Mouse (Mus musculus) myocyte (in vitro differentiated cells): Measurements from ENCODE around the gene Rhobtb3.

Experiments used
- E2F4 ChIP-seq: IDR thresholded peaks from one replicate; pipeline ENCODE4 v1.6.1; 2011; ENCODE audit warnings: mild to moderate bottlenecking, control low read depth, moderate library complexity; ENCODE audit not compliant: insufficient read depth
- MAX ChIP-seq: IDR thresholded peaks from one replicate; pipeline ENCODE4 v1.6.1; 2011; ENCODE audit warnings: low read depth, mild to moderate bottlenecking, control low read depth
- MYOG ChIP-seq, 3 experiments: IDR thresholded peaks; one replicate each; pipeline ENCODE4 v1.6.1; 2011; ENCODE audit warnings: control low read depth in 2 of 3, low read depth in 2 of 3, mild to moderate bottlenecking in 2 of 3; ENCODE audit not compliant: insufficient read length in 2 of 3, control insufficient read depth in 1 of 3, insufficient read depth in 1 of 3
- POLR2A ChIP-seq: IDR thresholded peaks from one replicate; pipeline ENCODE4 v1.6.1; 2011; ENCODE audit warnings: low read depth, mild to moderate bottlenecking, control low read depth, moderate library complexity; ENCODE audit not compliant: insufficient read length
- POLR2AphosphoS2 ChIP-seq: IDR thresholded peaks from one replicate; pipeline ENCODE4 v1.6.1; 2011; ENCODE audit warnings: low read depth, control low read depth; ENCODE audit not compliant: insufficient read length
- SRF ChIP-seq: IDR thresholded peaks from one replicate; pipeline ENCODE4 v1.6.1; 2011; ENCODE audit warnings: low read depth; ENCODE audit not compliant: control insufficient read depth, insufficient read length
- TCF12 ChIP-seq: IDR thresholded peaks from one replicate; pipeline ENCODE4 v1.6.1; 2011; ENCODE audit warnings: mild to moderate bottlenecking, control low read depth; ENCODE audit not compliant: poor library complexity, insufficient read depth, severe bottlenecking

DNA sequence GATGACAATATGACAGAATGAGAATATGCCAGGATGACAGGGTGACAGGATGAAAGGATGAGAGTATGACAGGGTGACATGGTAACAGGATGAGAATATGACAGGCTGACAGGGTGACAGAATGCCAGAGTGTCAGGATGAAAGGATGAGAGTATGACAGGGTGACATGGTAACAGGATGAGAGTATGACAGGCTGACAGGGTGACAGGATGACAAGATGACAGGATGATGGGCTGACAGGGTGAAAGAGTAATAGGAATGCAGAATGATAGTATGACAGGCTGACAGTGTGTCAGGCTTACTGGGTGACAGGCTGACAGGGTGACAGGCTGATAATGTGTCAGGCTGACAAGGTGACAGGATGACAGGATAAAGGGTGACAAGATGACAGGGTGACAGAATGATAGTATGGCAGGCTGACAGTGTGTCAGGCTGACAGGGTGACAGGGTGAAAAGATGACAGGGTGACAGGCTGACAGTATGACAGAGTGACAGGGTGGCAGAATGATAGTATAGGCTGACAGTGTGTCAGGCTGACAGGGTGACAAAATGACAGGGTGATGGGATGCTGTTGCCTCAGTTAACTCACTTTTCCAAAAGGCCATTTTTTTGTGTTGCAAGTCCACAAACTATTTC lies 11.8 kb upstream of the Rhobtb3 start:
- no peak for TF ChIP-seq E2F4
- TF ChIP-seq POLR2A: no peak
- TF ChIP-seq MAX: no peak
- no peak for TF ChIP-seq SRF
- no peak for TF ChIP-seq POLR2AphosphoS2
- no peak for TF ChIP-seq MYOG (IDR thresholded peaks at IDR 0.05; ENCODE audit: control insufficient read depth in 1 of 3, insufficient read depth in 1 of 3, insufficient read length in 2 of 3, low read depth in 2 of 3)
- TF ChIP-seq TCF12: no peak
